Mouse (Mus musculus): ENCODE data around the gene 1810013L24Rik.

DNA sequence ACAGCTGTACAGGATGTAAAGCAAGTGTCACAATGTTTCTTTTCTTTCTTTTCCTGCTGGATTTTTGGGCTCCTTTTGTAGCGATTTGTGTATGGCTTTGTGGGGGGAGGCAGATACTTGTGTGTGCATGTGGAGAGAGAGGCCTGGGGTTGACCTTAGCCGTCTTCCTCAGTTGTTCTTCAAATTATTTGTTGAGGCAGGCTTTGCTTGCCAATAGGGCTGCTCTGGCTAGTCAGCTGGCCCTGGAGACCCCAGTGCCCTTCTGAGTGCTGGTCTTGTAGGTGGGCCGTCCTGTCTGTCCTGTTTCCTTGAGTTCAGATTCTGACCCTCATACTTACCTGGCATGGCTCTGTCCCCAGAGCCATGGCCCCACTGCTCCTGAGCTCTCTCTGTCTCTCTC lies 42.6 kb downstream of the 1810013L24Rik start:
- TF ChIP-seq CTCF (IDR thresholded peaks at IDR 0.05; ENCODE audit: low read depth, low read length) (no peak), POLR2A (IDR thresholded peaks at IDR 0.05; ENCODE audit: borderline replicate concordance, low read depth, low read length) (no peak)

All from bone marrow macrophage, adult 2 months (primary cell).